Mouse (Mus musculus) left cerebral cortex, postnatal 25 days (tissue): ENCODE results near the gene Sirt1. TPM values are rescaled to one million over a fixed set of nuclear protein-coding genes. Genes with fewer than 3 reads are reported as not detected.

Source experiments
- DNase-seq, 2 experiments: peaks; one replicate each; pipeline ENCODE4 v3.0.0; 2022; ENCODE audit warnings: low spot score in 2 of 2, mixed read lengths in 1 of 2
- intact Hi-C: fragments of 180-260 bp; cut with DNase I; formaldehyde crosslinking; loops from one replicate; pipeline ENCODE4 v1.15.1; 2025
- total RNA-seq, 2 experiments: library from RNA; stranded (reverse); gene quantifications; 2 replicates each; pipeline ENCODE4 v1.2.3; 2021

The Sirt1 gene
- total RNA-seq, 2 experiments from 2014 or later: 12.1 to 13.3 TPM

DNA sequence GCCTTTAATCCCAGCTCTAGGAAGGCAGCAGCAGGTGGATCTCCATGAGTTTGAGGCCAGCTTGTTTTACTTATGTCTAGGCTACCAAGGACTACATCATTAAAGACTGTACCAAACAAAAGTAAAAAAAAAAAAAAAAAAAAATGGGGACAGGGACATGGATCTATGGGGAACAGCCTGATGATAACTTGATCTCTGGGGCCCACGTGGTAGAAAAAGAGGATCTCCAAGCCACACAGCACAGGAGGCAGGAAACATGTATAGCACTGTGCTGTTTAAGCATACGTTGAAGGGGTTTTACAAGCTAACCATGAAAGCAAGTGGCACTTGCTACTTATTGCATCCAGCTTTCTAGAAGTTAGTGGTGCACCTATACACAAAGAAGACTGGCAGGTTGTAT is 40.2 kb downstream of the Sirt1 start:
- intact Hi-C loops: no loop called here
- no peak for DNase-seq

DNA sequence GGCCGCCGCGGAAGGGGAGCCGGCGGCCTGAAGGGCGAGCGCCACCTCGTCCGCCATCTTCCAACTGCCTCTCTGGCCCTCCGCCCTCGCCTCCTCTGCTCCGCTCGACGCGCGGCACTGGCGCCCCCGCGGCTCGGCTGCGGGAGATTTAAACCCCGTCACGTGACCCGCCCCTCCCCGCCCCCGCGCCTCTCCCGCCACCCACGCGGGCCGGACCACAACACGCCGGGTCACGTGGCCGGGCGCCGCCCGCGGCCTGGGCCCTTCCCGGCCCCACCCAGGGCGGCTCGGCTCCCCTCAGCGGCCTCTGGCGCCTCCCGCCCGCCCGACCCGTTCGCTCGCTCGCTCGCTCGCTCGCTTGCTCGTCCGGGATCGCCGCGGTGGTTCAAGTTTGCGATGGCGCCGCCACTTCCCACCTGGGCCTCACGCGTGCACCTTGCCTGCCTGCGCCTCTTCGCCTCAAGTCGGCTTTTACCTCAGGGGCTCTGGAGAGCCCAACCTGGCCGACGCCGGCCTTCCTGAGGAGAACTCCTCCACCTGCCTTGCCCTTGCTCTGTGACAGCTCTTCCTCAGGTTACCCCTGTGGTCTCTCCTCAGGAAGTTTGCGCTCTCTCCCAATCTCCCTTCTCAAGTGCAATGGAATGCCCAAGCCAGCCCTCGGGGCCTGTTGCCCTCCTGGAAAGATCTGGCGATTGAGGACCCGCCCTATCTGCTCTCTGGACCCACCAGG is 42.4 kb downstream of the Sirt1 start:
- intact Hi-C loops: loop anchor here (1.0 to 5.0 kb wide), 2 partner anchors 43 to 317 kb away; partner anchors contain the start of genes Dnajc12, Hnrnph3 and Pbld2
- DNase-seq: peak; percentile 77 to 85

- intact Hi-C loops: loop anchor here (5.0 kb wide), 1 partner anchor 316 kb away; the partner anchor contains the start of genes Hnrnph3 and Pbld2
These were observed 43.3 kb downstream of the Sirt1 start for GRCm38 (mm10) chr10:63337951-63338836.

GRCm38 (mm10) chr10:63337326-63337725 is 44.2 kb downstream of the Sirt1 start:
- intact Hi-C loops: loop anchor here (5.0 kb wide), 1 partner anchor 315 kb away; the partner anchor contains the start of genes Hnrnph3 and Pbld2
- no peak for DNase-seq

More at GRCm38 (mm10) chr10:63337951-63338836, 43.3 kb downstream of the Sirt1 start:
- peak; percentile 50 to 51 for DNase-seq

GRCm38 (mm10) chr10:63336901-63337300 is 44.6 kb downstream of the Sirt1 start:
- no peak for DNase-seq
- intact Hi-C loops: loop anchor here (5.0 kb wide), 1 partner anchor 315 kb away; the partner anchor contains the start of genes Hnrnph3 and Pbld2

DNA sequence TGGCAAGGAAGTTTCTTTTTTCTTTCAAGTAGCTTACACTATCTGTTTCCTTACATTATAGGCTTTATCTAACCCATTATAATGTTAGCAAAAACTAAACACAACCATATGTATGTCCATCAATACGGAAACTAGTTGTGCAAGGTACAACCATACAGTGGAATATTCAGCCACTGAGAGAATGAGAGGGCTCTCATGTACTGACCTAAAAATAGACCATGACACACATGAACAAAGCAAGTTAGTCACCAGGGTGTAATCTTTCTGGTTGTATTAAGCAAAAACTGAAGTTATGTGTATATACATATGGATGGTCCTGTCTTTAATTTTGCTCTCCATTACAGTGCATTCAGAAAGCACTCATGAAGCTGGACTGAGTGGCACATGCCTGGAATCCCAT is 54.4 kb downstream of the Sirt1 start:
- intact Hi-C loops: no loop called here
- DNase-seq: no peak

GRCm38 (mm10) chr10:63313726-63314125 is 67.8 kb downstream of the Sirt1 start:
- DNase-seq: no peak
- intact Hi-C loops: no loop called here

- DNase-seq: peak; percentile 84 to 88
- intact Hi-C loops: loop anchor here (1.0 to 2.0 kb wide), 2 partner anchors 74 to 154 kb away; partner anchors contain the start of gene Dnajc12
These were observed 72.7 kb downstream of the Sirt1 start for GRCm38 (mm10) chr10:63308582-63309366.

GRCm38 (mm10) chr10:63302356-63302755 is 79.1 kb downstream of the Sirt1 start:
- intact Hi-C loops: no loop called here
- no peak for DNase-seq

GRCm38 (mm10) chr10:63282846-63283245 is 98.7 kb downstream of the Sirt1 start:
- no peak for DNase-seq
- intact Hi-C loops: no loop called here

DNA sequence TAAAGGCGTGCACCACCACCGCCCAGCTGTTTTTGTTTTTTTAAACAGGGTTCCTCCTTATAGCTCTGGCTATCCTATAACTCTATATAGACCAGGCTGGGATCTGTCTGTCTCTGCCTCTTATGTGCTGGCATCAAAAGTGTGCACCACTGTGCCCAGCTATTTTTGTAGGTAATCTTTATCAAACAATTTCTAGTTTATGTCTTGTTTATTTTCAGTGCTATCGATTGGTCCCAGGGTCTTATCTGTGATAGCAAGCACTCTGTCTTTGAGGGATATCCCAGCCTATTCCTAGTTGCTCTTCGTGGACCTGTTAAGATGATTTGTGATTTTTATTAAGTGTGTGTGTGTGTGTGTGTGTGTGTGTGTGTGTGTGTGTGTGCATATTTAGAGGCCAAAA is 99.1 kb downstream of the Sirt1 start:
- DNase-seq: no peak
- intact Hi-C loops: no loop called here

GRCm38 (mm10) chr10:63279851-63280250 is 101.7 kb downstream of the Sirt1 start:
- intact Hi-C loops: no loop called here

DNA sequence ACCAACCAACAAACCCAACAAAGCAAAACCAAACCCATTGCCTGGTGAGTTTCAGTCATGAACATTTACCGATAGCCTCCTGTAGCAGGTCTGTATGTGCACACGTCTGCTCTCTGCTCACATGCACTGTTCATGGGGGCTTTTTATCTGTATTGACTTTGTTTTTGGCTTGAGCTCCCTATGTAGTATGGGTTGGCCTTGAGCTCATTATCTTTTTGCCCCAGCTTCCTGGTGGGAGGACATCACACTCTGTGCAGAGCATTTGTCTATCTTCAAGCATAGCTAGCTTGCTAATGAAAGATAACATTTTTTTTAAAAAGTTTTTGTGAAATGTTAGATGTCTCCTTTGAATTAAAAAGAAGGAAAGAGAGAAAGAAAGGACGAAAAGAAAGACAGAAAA is 104.5 kb downstream of the Sirt1 start:
- DNase-seq: no peak
- intact Hi-C loops: no loop called here

More at GRCm38 (mm10) chr10:63279851-63280250, 101.7 kb downstream of the Sirt1 start:
- no peak for DNase-seq

DNA sequence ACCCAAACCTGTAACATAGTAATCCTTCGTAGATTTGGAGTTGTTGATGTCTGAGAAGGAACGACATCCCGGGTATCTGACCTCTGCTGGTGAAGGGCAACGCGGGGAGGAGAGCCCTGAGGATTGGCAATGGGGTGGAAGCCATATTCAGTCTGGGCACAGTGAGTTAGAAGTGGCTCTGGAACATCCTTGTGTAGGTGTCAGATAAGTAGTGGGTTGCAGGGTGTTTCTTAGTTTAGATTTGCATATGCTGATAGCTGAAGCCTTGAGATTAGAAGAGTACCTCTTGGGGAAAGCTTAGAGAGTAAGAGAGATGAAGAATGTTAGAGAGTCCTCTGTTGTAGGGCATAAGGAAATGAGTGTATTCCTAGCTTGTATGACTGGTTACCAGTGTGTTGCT is 108.6 kb downstream of the Sirt1 start:
- intact Hi-C loops: no loop called here
- peak in 1 of 2 experiments; percentile 14 for DNase-seq

- no peak for DNase-seq
- intact Hi-C loops: no loop called here
These were observed 109.1 kb downstream of the Sirt1 start for GRCm38 (mm10) chr10:63272401-63272800.

Other genes with a start within 250 kb of the Sirt1 start
- 1 to 10 TPM; 2.8 to 3.8 TPM for gene Mypn, start 177.8 kb downstream of the Sirt1 start, total RNA-seq
- gene Herc4, start 137.9 kb downstream of the Sirt1 start, total RNA-seq: 10 to 100 TPM; 43.1 to 44.4 TPM
- gene Dnajc12, start 739 bp upstream of the Sirt1 start, total RNA-seq: 10 to 100 TPM; 17.9 to 20.2 TPM
- gene Gm7075, start 40.1 kb upstream of the Sirt1 start, total RNA-seq: not detected
- 1 to 10 TPM; 2.1 to 2.2 TPM for gene Ctnna3, start 48.4 kb upstream of the Sirt1 start, total RNA-seq